ENCODE assay signal across 10 mouse cellular contexts in genomic region chr9:107508266-107508665, GRCm38 (mm10). TPM values are rescaled to one million over a fixed set of nuclear protein-coding genes. Genes with fewer than 3 reads are reported as not detected.
A peak's percentile ranks its signal among the peaks of the same experiment; 100 is the strongest.
DNase-seq lines count a peak whose midpoint lies in the region; ATAC-seq and TF ChIP-seq lines count a peak whose summit lies in the region.
"Had no signal": no experiment of that assay in that cellular context is flagged by ENCODE, and none has a peak within 500 bp of the region (broad histone marks: within the 10 kb centered on the region; RNA-seq: fewer than 3 reads in every experiment).

No protein-coding gene starts in this region.

- 39% methylated on average over 10 of the region's 10 CpGs for WGBS in kidney, postnatal 0 days
- 57% methylated on average over 10 of the region's 10 CpGs for WGBS in limb, embryonic 10.5 days

- ATAC-seq in kidney, postnatal 0 days (replicated peaks; ENCODE audit: low FRiP score, low read depth), result no peak
- no peak for ATAC-seq in CD4-positive, CD25-positive, alpha-beta regulatory T cell, adult 4 months

- peaks cover 13% of the 10 kb centered on the region for H3K4me1 ChIP-seq in kidney, postnatal 0 days (replicated peaks; ENCODE audit: insufficient read depth, low read length)
- peaks cover 29% of the 10 kb centered on the region for H3K4me1 ChIP-seq in limb, embryonic 10.5 days

- H3K36me3 ChIP-seq in kidney, postnatal 0 days (ENCODE audit: insufficient read depth, low read length), result no peaks in the 10 kb centered on the region
- H3K36me3 ChIP-seq in limb, embryonic 10.5 days, result no peaks in the 10 kb centered on the region

- no peak overlapping the region for H3K27ac ChIP-seq in kidney, postnatal 0 days
- no peak overlapping the region for H3K27ac ChIP-seq in limb, embryonic 10.5 days

- H3K4me2 ChIP-seq in kidney, postnatal 0 days (ENCODE audit: low read length), result no peak overlapping the region

- no peak overlapping the region for H3K9ac ChIP-seq in kidney, postnatal 0 days (ENCODE audit: low read depth, low read length)

- H3K27me3 ChIP-seq in kidney, postnatal 0 days (ENCODE audit: insufficient read depth, low read length), result no peaks in the 10 kb centered on the region
- H3K27me3 ChIP-seq in limb, embryonic 10.5 days (ENCODE audit: low read depth, poor library complexity, severe bottlenecking), result peaks cover 90% of the 10 kb centered on the region

- no peaks in the 10 kb centered on the region for H3K9me3 ChIP-seq in kidney, postnatal 0 days (replicated peaks; ENCODE audit: low read length)
- H3K9me3 ChIP-seq in limb, embryonic 10.5 days (replicated peaks), result no peaks in the 10 kb centered on the region

- peak; percentile 2; the same call in 1 of the 2 replicates for TF ChIP-seq CTCF in kidney, postnatal 0 days (IDR thresholded peaks at IDR 0.05; ENCODE audit: low read depth)

- no peak for DNase-seq in kidney, postnatal 0 days (ENCODE audit: low spot score)
- DNase-seq in kidney, adult 11 months, result no peak
- peak; percentile 36 to 41 for DNase-seq in frontal cortex, postnatal 25 days (ENCODE audit: low spot score in 2 of 2)
- DNase-seq in left cerebral cortex, adult 11 months (ENCODE audit: low spot score), result peak; percentile 43
- peak; percentile 69 to 72 for DNase-seq in right cerebral cortex, adult 2 months (ENCODE audit: low spot score in 2 of 2)
- DNase-seq in embryo, embryonic 10.5 days (ENCODE audit: low spot score), result no peak
- DNase-seq in limb, embryonic 10.5 days (ENCODE audit: low spot score), result no peak
- DNase-seq: thymus, postnatal 25 days had no signal

- H3K4me3 ChIP-seq in kidney, postnatal 0 days (replicated peaks; ENCODE audit: low read depth, low read length), result no peak overlapping the region
- no peak overlapping the region for H3K4me3 ChIP-seq in limb, embryonic 10.5 days

RNA-seq across cellular contexts. Expression of gene Tmem115, which starts 25.5 kb away (rescaled TPM):
- polyA plus RNA-seq in kidney, postnatal 0 days (2015; fragmentation: Nextera tagmentation; extraction: Ambion mirVana), result 53.2 and 54.7 TPM in 2 replicates
- 41.3 and 43.5 TPM in 2 replicates for polyA plus RNA-seq in limb, embryonic 10.5 days (2016; fragmentation: Nextera tagmentation; extraction: Ambion mirVana)
- 10 to 100 TPM; 19.7 to 28.0 TPM for polyA plus RNA-seq in CD4-positive, CD25-positive, alpha-beta regulatory T cell, adult 4 months (2017; shearing (Covaris generic))

RNA-seq across cellular contexts. Expression of gene Cyb561d2, which starts 33.7 kb away (rescaled TPM):
- 50.1 and 53.9 TPM in 2 replicates for polyA plus RNA-seq in kidney, postnatal 0 days (2015; fragmentation: Nextera tagmentation; extraction: Ambion mirVana)
- polyA plus RNA-seq in limb, embryonic 10.5 days (2016; fragmentation: Nextera tagmentation; extraction: Ambion mirVana), result 13.2 and 15.8 TPM in 2 replicates
- 10 to 100 TPM; 67.6 to 79.7 TPM for polyA plus RNA-seq in CD4-positive, CD25-positive, alpha-beta regulatory T cell, adult 4 months (2017; shearing (Covaris generic))

RNA-seq across cellular contexts. Expression of gene Nprl2, which starts 33.8 kb away (rescaled TPM):
- polyA plus RNA-seq in kidney, postnatal 0 days (2015; fragmentation: Nextera tagmentation; extraction: Ambion mirVana), result 43.8 and 45.5 TPM in 2 replicates
- polyA plus RNA-seq in limb, embryonic 10.5 days (2016; fragmentation: Nextera tagmentation; extraction: Ambion mirVana), result 34.0 and 37.3 TPM in 2 replicates
- polyA plus RNA-seq in CD4-positive, CD25-positive, alpha-beta regulatory T cell, adult 4 months (2017; shearing (Covaris generic)), result 10 to 100 TPM; 54.1 to 59.0 TPM

RNA-seq across cellular contexts. Expression of gene Zmynd10, which starts 38.8 kb away (rescaled TPM):
- 6.7 and 7.9 TPM in 2 replicates for polyA plus RNA-seq in kidney, postnatal 0 days (2015; fragmentation: Nextera tagmentation; extraction: Ambion mirVana)
- polyA plus RNA-seq in limb, embryonic 10.5 days (2016; fragmentation: Nextera tagmentation; extraction: Ambion mirVana), result 0.25 and 0.33 TPM in 2 replicates
- 1 to 10 TPM in 1 of 2 experiments, not detected in 1; 3.0 TPM for polyA plus RNA-seq in CD4-positive, CD25-positive, alpha-beta regulatory T cell, adult 4 months (2017; shearing (Covaris generic))
- polyA plus RNA-seq: heart, embryonic 14.5 days had no signal

RNA-seq across cellular contexts. Expression of gene Rassf1, which starts 43.1 kb away (rescaled TPM):
- 49.8 and 53.6 TPM in 2 replicates for polyA plus RNA-seq in kidney, postnatal 0 days (2015; fragmentation: Nextera tagmentation; extraction: Ambion mirVana)
- 55.3 and 57.4 TPM in 2 replicates for polyA plus RNA-seq in limb, embryonic 10.5 days (2016; fragmentation: Nextera tagmentation; extraction: Ambion mirVana)
- polyA plus RNA-seq in CD4-positive, CD25-positive, alpha-beta regulatory T cell, adult 4 months (2017; shearing (Covaris generic)), result 10 to 100 TPM; 77.8 to 89.5 TPM

Comparison
In these comparisons a context has a peak if more than half of its experiments do, and no peak if none do; other contexts are left out.
1. DNase-seq: peak in frontal cortex, postnatal 25 days (2 of 2), left cerebral cortex, adult 11 months (single experiment) and right cerebral cortex, adult 2 months (2 of 2); none in kidney, postnatal 0 days (single experiment), kidney, adult 11 months (single experiment), embryo, embryonic 10.5 days (single experiment) and limb, embryonic 10.5 days (single experiment).